Mouse (Mus musculus) skeletal muscle tissue, adult 2 months (tissue): ENCODE measurements around the gene Olfr221.

Experiments used
- DNase-seq: peaks from one replicate; pipeline ENCODE4 v3.0.0-alpha.2; 2012; ENCODE audit warnings: low read depth, low spot score

Gene Olfr221

DNA sequence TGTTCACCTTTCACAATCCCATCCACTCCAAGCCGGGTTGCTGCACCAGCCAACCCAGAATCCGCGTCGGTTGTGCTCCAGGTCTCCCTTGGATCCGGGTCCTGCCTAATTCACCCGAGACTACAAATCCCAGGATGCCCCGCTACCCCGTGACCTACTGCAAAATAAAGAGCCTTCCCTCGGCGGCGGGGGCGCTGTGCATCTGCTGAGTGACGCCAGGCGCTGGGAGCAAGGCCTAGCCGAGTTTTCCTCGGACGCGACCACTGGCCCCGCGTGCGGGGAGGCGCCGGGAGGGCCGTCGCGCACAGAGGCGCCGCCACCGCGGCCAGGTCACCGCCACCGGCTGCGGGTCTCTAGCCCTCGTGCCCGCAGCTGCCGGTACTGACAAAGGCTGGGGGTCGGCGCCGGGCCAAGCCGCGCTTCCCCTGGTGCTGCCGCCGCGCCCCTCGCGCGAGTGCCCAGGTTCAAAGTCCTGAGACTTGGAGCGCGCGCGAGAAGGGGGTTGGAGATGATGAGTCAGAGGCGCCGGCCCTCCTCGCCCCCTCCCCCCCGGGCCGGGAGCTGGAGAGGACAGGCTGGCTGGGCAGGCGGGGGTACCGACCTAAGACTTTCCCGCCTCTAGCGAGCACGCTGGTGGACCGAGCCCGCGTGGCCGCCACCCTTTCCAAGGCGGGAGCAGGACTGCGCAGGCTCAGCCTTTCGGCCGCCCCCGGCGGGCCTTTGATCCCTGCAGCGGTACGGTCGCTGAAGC, 22.5 kb downstream of the Olfr221 start:
- peak; percentile 91 for DNase-seq

DNA sequence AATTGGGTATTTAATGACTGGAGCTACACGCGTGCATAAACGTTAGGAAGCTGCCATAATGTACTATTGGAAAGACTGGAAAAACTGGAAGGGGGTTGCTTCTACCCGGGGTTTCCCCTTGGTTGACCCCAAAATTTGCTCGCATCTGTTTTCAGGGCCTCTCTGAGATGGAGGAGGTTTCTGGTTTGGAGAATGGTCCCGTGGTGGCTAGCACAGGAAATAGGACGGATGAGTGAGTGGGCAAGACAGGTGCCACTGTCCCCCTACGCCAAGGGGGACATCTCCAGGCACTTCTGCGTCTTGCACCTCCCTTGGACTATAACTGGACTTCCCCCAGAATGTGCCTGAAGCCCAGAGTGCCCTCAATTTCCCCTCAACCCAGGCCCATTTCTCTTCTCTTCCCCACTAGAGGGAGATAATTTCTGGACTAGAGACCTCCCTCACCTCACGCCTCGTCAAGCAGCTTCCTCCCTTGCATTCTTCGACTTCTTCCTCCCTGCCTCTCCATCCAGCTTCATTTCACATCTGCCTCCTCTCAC, 23.1 kb downstream of the Olfr221 start:
- DNase-seq, result no peak

DNA sequence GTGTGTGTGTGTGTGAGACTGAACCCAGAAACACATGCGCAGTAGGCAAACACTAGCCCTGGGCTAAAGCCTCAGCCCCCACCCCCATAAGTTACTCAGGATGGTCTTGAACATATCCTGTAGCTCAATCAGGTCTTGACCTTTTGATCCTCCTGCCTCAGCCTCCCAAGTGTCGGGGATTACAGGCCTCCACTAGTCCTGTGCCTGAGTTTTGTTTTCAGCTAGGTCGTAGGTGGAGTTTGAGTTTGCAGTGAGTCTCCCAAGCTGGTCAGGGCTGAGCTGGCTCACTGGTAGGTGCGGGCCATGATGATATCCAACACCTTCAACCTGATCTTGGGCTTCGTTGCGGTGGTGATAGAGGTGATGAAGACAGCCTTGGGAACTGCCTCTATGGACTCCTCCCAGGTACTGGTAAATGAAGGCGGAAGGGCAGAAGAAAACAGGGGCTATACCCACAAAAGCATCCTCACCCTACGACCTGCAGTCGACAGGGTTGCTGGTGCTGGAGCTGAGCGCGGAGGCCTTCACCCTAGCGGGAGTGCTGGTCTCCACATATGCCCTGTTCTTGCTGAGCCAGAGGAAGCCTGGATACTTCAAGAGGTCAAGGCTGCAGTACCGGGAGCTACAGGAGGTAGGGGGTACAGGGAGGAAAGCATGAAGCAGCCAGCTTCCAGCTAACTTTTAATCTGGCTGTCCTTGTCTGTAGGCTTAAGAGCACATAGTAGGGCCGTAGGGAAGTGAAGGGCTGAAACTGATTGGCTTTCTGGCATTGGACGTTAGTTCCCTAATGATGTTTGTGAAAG, 23.8 kb downstream of the Olfr221 start:
- no peak for DNase-seq

DNA sequence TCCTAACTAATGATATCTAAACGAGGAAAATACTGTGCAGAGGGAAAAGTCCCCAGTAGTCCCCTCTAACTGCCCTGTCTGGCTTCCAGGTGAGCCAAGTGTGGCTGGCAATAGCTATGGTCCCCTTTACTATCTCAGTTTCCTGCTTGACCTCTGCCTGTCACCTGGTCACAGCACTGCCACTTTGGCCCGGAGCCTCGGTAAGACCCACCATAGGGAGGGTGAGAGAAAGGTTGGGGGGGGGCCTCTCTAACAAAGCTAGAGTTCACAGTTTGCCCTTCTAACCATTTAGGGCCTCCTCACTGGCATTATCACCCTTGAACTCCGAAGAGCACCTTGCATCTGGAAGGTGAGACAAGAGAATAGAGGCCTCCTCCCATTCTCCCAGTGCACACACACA, 24.6 kb downstream of the Olfr221 start:
- DNase-seq, result no peak

DNA sequence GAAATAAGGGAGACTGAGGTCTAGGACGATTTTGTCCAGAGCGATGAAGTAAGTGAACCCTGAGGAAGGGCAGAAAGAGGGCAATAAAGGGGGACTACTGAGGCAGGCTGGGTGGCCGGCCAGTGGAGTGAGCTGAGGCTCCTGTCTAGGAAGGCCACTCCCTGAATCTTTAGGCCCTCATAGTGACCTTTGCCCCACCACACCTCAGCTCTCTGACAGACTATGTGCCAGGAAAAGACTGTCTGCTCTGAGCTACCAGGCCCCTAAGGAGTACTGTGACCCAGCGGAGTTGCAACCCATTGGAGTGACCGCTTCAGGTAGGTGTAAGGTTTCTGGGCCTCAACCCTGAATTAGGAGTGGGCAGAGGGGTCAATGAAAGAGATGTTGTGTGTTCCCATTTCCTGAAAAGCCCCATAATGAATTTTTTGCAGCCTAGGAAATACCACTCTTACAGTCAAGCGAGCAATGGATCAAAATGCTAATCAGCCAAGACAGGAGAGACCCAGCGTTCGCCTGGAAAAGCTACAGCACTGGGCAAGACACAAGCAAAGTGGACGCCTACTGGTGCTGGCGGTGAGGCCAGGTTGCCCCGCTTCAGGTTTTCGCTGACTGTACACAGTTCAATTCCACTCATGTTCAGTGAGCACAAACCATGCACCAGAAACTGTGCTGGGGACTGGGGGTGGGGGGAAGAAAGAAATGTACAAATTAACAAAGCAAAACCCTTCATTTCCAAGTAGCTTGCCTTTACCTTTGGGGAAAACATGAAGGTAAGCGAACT, 25.4 kb downstream of the Olfr221 start:
- DNase-seq, result no peak

DNA sequence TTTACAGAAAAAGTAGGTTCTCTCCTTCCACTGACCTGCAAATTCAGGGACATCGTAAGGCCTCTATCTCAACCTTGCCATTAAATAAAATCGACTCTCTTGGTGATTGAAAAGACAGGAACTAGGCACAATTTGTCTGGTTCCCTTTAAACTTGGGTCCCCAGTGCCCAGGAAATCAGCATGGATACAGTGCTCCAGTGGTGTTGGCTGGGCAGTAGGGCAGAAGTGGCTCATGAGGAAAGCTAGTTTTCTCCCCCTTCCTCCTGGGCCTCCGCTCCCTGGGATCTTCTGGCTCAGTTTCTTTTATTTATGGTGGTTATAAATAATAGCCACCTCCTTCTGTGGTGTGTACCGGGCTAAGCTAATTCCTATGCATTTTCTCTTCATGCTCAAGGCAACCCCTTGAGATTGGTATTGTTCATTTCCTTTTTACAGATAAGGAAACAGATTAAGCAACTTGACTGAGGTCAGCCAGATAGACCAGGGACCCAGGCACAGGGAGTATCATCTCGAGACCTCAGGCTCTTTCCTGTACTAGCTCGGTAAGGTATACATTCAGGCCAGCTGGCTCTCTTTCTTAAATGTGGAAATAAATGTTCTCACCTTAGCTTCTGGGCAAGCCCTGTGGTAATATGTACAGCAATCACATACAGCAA, 26.7 kb downstream of the Olfr221 start, which contains the start of gene Tmem253:
Tmem253 (plus strand) TSS at position 214 of the 656 bp plus-strand sequence.
- no peak for DNase-seq

DNA sequence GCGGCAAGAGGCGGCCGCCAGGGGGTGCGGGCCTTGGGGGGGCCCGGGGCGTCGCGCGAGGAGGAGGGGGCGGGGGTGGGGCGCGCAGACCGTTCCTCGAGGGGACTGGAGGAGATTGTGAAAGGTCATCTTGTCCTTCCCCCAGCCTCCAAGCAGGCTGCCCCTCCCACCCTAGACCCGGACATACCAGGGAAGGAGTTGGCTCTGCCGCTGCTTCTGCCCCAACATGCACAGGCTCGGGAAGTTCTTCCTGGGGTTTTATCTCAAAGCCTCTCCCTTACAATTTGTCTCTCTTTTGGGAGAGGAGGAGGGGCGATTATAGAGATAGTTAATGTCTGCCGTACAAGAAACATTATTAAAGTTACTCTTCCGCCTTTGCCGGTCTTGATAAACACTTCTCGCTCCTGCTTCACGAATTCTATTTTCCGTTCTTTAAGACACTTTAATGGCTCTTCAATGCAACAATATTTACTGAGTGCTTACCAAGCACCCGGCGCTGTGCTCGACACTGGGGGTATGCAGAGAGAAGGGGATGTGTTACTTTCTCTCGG, 27.4 kb downstream of the Olfr221 start:
- DNase-seq, result peak; percentile 63

DNA sequence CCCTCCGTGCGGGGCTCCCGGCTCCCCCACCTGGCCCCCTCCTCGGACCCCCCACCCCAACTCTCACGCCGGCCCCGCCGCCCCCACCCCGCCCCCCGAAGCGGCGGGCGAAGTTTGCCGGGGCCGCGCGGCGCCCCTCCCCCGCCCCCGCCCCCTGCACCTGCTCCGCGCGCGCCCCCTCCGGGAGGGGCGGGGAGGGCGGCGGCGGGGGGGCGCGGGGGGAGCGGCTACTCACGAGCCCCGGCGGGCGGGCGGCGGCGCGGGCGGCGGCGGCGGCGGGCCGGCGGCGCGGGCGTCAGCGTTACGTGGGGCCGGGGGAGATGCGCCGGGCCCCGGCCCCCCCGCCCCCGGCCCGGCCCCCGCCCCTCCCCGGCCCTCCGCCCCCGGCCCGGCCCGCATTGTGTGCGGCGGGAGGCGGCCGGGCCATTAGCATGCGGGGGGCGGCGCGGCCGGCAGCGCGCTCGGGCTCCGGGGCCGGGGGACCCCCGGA, 27.9 kb downstream of the Olfr221 start:
- DNase-seq, result no peak

DNA sequence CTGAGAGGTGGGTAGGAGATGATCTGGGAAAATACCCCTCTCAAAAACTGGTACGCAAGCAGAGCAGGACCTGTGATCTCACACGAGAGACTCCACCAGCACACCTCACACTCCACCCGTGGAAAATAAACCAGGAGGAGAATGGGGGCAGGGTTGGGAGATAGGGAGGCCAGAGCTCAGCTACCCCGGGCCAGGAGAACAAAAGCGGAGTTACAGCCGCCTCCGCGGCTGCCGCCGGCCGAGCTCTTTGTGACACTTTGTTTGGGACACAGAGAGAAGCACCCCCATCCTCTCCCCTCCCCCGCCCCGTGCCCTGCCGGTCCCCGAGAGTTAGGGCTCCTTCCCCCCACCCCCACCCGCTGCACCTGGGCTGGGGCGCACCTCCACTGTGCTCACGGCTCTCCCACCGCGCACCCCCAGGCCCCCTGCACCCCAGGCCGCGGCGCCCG, 28.5 kb downstream of the Olfr221 start:
- DNase-seq, result no peak

DNA sequence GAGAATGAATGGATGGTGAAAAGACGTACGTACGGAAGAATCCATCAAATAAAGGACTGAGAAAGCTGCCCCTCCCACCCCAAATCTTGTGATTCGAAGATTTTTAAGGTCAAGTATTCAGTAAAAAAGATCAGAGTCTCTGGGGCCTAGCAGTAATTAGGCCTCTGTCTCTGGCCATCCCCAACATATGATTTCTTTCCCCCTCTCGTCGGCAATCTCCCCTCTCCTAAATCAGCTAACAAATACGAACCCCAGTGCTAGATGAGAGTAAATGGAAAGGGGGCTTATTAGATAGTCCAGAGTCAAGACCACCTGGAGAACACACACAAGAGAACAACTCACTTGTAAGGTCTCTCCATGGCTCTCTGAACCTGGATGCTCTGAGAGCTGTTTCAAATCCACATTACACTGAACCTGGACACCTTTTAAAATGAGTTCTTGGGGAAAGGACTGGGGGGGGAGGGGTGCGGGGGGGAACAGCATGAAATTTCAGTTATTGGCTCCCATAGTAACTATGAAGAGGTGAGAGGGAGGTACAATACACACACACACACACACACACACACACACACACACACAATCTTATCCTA, 29.1 kb downstream of the Olfr221 start:
- no peak for DNase-seq

DNA sequence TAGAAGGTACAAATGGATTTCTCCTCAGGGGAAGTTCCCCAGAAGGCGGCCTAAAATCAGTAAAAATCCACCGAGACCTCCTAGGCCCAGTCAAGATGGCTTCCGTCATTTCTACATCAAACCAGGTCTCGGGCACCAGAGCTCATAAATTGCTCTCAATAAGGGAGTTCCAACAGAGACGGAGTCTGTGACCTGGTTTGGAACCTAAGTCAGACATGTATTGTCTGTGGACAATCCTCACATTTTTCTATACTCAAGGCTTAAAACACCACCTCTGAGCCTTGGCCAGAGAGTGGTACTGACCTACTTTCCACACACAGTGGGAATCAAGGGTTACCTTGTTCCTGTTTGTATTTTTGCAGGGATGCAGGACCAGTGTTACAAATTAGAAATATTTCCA, 29.7 kb downstream of the Olfr221 start:
- DNase-seq, result no peak

DNA sequence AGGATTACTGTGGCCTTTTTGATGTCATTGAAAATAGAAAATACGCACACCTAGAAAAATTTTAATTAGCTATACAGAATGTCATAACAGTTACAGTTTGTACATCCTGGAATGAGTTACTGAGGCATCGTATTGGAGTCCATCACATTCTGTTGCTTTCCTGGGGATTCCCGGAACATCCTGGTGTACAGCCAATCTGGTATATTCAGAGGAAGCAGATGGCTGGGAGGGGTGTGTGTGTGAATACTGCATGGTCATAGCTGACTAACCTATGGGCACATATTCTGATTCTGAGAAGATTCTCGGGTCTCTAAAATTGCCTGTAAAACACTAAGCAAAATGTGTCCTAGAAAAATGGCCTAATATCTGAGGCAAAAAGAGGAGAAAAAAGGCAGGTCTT, 30.2 kb downstream of the Olfr221 start:
- DNase-seq, result no peak

DNA sequence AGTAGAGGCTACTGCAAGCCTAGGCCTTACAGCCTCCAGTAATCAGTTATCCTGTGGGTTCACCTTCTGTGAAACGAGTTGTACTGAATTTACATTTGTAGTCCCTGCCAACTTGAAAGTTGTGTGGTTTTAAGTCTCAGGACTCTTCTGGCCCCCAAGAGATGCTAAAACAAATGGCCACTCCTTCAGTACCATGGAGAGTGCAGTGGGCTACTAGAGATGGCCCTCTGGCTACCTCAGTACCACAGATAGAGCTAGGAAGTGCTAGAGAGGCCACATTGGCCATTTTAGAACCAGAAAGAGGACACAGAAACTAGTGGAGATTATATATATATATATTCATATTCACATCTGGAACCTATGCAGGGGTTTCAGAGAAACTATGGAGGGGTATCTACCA, 30.6 kb downstream of the Olfr221 start:
- DNase-seq, result no peak

DNA sequence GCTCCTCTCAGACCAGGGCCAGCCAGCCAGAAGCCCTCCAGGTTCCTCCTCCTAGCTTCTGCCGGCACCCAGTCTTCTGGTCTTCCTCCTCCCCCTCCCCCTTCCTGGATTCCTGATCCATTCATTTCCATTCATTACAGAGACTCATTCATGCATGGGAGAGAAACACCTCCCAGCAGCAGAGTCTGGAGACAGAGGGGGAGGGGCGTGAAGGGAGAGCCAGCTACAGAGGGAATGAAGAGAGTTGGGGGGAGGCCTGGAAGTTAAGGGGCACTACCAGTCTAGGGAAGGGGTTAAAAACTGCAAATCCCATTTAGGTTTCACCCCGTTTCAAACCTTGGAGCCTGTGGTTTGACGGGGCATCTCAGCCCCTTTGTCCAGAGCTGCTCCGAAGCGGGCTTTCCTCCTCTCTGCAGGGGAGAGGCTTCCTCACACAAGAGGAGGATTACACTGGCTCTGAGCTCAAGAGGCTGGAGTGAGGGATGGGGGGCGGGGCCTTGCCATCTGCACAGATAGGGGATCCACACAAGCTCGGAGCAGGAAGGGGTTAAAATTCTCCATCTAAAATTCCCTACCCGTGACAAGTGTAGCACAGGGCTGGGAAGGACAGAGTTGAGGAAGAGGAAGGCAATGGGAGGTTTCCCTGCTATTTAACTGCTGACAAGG, 31.7 kb downstream of the Olfr221 start:
- DNase-seq, result no peak

DNA sequence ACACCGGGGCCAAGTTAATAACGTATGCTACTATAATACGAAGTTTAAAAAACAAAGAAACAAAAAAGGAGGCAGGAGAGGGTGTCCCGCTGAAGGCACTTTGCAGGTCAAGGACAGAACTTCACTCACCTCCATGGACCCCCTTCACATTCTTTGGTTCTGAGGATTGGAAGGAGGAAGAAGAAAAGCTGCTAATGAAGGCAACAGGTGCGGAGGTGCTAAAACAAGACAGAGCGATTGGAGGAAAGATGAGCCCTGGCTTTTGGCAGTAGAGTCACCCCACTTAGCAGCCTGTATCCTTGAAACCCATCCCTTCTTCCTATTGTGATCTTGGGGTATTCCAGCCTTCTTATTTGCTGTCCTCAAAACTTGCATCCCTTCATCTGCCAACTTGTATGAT, 32.4 kb downstream of the Olfr221 start:
- DNase-seq, result no peak

DNA sequence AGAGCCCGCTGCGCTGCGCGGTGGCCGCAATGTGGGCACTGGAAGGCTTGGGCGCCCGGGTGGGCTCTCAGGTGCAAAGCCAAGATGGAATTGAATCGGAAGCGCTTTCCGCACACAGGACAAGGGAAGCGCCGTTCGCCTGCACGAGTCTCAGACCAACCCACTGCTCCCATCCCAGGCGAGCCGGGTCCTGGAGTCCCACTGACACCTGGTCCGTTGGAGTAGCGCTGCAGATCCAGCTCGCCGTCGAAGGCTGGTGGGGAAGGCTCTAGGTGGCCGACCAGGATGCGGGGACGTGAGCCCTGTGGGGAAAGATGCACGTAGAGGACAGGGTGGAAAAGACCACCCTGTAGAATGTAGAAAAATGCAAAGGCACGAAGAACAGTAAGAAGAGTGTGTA, 32.9 kb downstream of the Olfr221 start:
- DNase-seq, result no peak

DNA sequence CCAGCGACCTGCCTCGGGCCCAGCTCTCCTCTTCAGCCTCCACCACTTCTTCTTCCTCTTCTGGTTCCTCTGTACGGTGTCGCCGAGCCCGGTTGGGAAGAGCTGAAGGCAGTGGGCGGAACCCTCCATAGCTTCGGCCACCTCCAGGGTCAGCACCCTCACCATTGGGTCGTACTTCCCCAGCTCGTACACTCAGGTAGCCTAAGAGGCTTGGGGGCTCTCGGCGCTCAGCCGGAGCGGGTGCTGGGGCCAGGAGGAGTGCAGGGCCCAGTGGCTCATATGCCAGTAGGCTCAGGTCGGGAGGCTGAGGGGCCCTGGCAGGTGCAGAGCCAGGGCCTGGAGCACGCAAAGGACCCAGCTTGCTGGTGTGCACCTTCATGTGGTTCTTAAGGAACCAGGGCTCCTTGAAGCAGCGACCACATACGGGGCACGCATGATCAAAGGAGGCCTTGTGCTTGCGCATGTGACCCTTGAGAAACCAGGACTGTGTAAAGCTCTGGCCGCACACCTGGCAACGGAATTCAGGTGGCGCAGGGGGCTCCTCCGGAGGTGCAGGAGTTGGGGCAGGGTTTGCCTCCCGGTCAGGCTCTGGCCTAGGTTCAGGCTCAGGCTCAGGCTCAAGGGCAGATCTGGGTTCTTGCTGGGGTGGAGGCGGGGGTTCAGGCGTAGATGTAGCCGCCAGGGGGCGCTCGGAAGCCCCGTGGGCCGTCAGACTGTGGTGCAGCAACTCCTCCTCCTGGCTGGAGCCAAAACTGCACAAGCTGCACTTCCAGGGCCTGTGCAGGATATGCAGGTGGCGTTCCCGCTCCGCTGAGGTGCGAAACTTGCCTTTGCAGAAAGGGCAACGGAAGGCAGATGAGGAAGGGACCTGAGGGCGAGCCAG, 33.7 kb downstream of the Olfr221 start:
- peak; percentile 86 for DNase-seq

DNA sequence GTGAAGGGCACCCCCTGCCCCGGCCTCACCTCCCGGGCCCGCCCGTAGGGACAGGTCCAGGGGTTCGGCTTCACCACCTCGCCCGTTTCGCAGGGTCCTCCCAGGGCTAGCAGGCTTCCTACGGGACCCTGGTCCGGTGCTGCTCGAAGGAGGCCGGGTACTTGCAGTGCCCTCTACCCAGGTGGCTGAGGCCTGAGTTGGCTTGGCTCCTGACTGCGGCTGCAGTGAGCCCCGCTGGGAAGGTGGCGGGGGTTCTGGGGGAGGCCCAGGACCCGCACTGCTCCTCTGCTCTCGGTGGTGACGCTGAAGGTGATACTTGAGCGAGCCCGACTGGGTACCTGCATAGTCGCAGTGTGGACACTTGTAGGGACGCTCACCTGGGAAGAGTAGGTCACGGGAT, 35.5 kb downstream of the Olfr221 start:
- DNase-seq, result no peak

DNA sequence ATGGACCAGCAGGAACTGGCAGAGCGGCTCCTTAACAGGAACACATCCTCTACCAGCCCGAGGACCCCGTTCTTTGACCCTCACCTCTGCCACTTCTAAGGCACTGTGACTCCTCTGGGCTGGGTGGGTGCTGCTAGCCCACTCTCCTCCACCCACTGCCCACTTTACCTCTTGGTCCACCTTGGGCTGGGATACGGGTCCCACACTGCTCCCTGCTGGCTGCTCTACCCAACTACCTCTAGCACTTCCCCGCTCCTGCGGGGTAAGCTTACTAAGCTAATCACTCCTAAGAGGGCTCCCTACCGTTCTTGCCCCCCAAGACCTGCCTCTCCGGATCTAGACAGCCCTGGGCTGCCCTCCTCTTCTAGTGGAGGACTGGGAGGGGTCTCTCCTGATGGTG, 36.0 kb downstream of the Olfr221 start:
- no peak for DNase-seq
